Mouse (Mus musculus): ENCODE data around the gene Gm5935. TPM values are rescaled to one million over a fixed set of nuclear protein-coding genes. Genes with fewer than 3 reads are reported as not detected.

The Gm5935 gene
- total RNA-seq (2023; ENCODE audit: inconsistent age): not detected in 4 replicates

GRCm38 (mm10) chrX:24775064-24775463 lies at the start of gene Gm5935:
TSS of gene Gm5935 (minus strand) at chrX:24775164.

Other genes with a start within 250 kb of the Gm5935 start
- gene Gm4297, start 200.3 kb downstream of the Gm5935 start, total RNA-seq (2023; ENCODE audit: inconsistent age): not detected in 4 replicates

All from B cell, adult (primary cell).